Mouse (Mus musculus) heart, adult 8-10 months (tissue): ENCODE measurements around the gene Hist1h1b. TPM values are rescaled to one million over a fixed set of nuclear protein-coding genes. Genes with fewer than 3 reads are reported as not detected.
"Not testable (repeated sequence)": the region's sequence is repeated elsewhere in the genome, so short reads cannot be mapped to it uniquely, and the experiment has no call there.

Source experiments
- DNase-seq: peaks from one replicate; pipeline ENCODE4 v3.0.0; 2022; ENCODE audit warnings: low spot score
- total RNA-seq, 4 experiments: library from RNA; stranded (reverse); gene quantifications; 2 replicates each; pipeline ENCODE4 v1.2.4; 2022

The Hist1h1b gene
- total RNA-seq, 4 experiments from 2014 or later, result 0.62 to 4.7 (median 2.5) TPM

DNA sequence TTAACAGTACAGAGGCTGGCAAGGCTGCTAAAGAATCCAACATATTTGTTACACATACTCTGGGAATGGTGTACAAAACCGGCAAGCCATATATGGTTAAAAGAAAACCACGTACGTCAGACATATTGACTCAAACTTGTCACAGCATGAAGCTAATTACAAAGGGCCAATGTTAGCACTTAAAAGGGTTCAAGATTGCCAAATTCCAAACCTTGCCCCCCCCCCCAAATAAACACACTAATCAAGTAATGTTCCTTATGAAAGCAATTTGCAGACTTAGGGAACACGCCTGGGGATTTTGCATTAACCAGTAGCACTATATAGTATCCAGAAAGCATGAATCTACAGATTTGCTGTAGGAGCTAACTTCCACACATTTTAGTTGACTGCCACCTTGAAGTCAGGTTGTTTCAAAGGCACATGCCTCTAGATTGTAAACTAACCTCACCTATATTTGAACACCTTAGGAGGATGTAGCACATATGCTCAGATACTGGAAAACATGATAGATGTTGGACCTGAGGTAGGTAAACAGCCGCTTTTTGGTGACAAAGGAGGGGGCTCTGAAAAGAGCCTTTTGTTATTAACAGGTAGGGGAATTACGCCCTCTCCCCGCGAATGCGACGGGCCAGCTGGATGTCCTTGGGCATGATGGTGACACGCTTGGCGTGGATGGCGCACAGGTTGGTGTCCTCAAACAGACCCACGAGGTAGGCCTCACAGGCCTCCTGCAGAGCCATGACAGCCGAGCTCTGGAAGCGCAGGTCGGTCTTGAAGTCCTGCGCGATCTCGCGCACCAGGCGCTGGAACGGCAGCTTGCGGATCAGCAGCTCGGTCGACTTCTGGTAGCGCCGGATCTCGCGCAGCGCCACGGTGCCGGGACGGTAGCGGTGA, 2.2 kb upstream of the Hist1h1b start:
- not testable (repeated sequence) for DNase-seq

GRCm38 (mm10) chr13:21781639-21782038, 1.2 kb upstream of the Hist1h1b start:
- no peak for DNase-seq

GRCm38 (mm10) chr13:21781021-21781555, 663 bp upstream of the Hist1h1b start:
- DNase-seq, result no peak

DNA sequence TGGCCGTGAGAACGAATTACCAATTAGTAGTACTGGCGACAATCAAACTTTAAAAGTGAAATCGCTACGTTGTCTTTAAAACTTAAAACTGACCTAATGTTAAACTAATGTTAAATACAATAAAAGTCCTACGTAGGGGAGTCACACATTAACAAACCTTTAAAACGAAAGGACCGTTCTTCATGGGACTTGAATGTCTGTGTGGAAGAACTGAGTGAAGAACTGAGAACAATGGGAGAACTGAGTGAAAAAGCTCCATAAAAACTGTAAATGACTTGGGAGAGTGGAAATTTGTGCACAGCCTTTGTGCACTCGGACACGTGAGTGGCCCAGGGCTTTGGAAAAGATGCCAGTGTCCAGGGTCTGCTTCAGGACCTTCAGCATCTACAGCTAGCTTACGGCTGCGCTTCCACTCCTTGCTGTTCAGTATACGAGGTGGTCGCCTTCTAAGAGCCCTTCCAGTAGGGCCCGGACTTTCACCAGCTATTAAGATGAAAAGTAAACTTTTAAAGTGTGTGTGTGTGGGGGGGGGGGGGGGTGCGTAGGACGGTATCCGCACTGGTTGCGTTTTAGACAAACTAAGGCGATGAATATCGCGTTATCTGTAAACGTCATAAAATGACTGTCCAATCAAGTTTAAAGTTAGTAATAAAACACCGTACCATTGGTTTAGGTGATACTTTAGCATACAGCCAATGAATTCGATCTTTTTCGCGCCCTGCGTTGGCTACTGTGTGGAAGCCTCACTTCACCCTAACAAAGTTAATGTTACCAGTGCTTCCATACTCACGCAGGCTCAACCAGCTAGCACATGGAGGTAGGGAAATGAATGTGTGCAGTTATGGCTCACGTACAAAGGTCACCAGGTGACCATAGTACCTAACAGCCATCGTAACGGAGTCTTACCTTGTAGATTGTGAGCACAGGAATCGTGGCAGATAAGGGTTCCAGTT, 1.3 kb downstream of the Hist1h1b start:
- peak; percentile 90 for DNase-seq

GRCm38 (mm10) chr13:21755707-21756106, 24.7 kb downstream of the Hist1h1b start:
- no peak for DNase-seq

DNA sequence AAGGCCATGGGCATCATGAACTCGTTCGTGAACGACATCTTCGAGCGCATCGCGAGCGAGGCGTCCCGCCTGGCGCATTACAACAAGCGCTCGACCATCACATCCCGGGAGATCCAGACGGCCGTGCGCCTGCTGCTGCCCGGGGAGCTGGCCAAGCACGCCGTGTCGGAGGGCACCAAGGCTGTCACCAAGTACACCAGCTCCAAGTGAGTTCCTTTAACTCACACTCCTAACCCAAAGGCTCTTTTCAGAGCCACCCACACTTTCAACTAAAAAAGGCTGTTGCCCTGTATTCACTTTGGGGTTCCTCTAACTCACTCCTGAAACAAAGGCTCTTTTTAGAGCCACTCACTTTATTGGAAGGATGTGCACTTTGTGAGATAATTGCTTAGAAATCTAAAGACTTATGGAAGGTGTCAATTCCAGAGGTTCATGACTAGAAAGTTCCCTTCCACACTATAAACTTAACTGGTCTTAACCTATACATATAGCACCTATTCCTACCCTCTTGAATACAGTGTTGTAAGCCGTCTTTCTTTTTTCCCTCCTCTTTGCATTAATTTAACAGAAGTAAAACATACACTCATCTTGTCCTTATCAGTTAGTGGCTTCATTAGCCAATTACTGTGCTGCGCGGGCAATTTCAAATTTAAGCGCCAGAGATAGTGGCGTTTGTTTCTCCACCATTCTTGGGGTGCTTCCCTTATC, 26.0 kb downstream of the Hist1h1b start:
- not testable (repeated sequence) for DNase-seq

DNA sequence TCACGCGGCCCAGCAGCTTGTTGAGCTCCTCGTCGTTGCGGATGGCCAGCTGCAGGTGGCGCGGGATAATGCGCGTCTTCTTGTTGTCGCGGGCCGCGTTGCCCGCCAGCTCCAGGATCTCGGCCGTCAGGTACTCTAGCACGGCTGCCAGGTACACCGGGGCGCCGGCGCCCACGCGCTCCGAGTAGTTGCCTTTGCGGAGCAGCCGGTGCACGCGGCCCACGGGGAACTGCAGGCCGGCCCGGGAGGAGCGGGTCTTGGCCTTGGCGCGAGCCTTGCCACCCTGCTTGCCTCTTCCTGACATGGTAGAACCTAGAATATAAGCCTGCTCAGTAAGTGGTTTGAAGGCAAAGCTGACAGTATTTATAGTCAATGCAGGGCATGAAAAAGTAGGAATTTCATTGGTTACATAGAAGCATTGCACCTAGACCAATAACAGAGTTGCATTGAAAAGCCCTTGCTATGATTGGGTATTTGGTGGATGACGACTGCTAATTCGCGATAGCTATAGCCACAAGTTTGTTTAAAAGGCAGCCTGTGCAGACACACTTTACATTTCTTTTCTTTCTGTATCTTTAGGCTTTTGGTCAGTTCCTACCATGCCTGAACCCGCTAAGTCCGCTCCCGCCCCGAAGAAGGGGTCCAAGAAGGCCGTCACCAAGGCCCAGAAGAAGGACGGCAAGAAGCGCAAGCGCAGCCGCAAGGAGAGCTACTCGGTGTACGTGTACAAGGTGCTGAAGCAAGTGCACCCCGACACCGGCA, 26.7 kb downstream of the Hist1h1b start, which contains the start of the genes Hist1h2ak and Hist1h2bn:
Hist1h2ak (minus strand) TSS at position 304 of the 762 bp plus-strand sequence.
Hist1h2bn (plus strand) TSS at position 600 of the 762 bp plus-strand sequence.
- DNase-seq, result peak; percentile 89

- no peak for DNase-seq
Measured at GRCm38 (mm10) chr13:21753051-21753523, 27.3 kb downstream of the Hist1h1b start.

- no peak for DNase-seq
Measured at GRCm38 (mm10) chr13:21752356-21752755, 28.1 kb downstream of the Hist1h1b start.

DNA sequence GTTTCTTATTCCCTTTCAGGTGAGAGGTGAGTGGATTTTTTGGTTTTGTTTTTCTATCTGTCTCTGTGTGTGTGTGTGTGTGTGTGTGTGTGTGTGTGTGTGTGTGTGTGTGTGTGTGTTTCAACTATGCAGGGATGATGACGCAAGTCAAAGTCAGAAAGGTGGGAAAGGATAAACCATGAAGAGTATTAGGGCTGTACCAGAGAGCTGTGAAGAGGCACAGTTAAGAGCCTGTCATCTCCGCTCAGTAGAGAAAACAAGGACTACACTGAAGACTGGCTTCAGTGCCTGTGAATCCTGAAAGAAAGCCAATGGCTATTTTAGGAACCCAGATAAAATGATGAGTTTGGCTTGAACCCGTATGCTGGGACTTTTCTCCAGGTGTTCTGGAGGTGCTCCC, 28.6 kb downstream of the Hist1h1b start:
- DNase-seq, result no peak

GRCm38 (mm10) chr13:21751417-21751816, 29.0 kb downstream of the Hist1h1b start:
- DNase-seq, result no peak

GRCm38 (mm10) chr13:21750159-21751017, 30.0 kb downstream of the Hist1h1b start, which contains the start of gene Hist1h4k:
Hist1h4k (minus strand) TSS chr13:21750505.
- peak; percentile 75 for DNase-seq

GRCm38 (mm10) chr13:21749387-21750158, 30.9 kb downstream of the Hist1h1b start:
- no peak for DNase-seq

DNA sequence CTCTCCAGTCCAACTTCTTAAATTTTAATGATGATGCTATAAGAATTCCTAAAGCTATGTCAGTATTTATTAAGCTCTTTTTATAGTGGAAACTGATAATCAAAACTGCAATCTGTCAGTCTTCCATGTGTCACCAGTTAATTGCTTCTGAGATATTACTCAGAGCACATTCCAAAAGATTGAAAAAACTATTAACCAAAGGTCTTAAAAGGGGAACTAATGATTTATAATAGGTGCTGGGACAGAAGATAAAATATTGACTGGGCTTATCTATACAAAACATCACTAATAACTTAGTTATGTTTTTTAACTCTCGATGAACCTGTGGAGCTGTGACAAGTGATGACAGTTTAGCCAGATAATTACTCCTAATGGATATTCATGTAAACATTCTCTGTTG, 35.4 kb downstream of the Hist1h1b start:
- DNase-seq, result no peak

DNA sequence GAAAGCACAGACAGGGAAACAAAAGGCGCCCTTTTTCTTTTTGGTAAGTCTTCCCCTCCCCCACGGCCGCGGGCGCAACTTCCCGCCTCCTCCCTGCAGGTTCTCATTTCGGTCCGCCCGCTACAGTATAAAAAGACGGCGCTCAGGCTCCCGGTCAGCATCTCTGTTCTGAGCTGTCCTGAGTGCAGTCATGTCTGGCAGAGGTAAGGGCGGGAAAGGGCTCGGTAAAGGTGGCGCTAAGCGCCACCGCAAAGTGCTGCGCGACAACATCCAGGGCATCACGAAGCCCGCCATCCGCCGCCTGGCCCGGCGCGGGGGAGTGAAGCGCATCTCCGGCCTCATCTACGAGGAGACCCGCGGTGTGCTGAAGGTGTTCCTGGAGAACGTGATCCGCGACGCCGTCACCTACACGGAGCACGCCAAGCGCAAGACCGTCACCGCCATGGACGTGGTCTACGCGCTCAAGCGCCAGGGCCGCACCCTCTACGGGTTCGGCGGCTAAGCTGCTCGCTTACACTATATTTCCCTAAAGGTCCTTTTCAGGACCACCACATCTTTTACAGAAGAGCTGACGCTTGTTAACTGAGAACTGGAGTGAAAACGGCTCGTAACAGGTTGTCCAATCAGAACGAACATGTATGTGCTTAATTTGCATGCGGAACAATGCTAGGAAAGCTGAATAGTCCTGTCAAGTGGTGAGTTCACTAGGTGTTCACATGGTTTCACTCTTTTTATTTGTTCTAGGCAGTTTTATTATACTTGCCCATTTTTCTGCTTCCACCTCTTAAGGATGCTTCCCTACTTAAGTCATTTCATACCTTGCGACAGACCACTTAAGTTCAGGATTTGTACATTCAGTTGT, 45.3 kb downstream of the Hist1h1b start, which contains the start of gene Hist1h4j:
Hist1h4j (plus strand) TSS at position 159 of the 862 bp plus-strand sequence.
- DNase-seq, result peak; percentile 45

DNA sequence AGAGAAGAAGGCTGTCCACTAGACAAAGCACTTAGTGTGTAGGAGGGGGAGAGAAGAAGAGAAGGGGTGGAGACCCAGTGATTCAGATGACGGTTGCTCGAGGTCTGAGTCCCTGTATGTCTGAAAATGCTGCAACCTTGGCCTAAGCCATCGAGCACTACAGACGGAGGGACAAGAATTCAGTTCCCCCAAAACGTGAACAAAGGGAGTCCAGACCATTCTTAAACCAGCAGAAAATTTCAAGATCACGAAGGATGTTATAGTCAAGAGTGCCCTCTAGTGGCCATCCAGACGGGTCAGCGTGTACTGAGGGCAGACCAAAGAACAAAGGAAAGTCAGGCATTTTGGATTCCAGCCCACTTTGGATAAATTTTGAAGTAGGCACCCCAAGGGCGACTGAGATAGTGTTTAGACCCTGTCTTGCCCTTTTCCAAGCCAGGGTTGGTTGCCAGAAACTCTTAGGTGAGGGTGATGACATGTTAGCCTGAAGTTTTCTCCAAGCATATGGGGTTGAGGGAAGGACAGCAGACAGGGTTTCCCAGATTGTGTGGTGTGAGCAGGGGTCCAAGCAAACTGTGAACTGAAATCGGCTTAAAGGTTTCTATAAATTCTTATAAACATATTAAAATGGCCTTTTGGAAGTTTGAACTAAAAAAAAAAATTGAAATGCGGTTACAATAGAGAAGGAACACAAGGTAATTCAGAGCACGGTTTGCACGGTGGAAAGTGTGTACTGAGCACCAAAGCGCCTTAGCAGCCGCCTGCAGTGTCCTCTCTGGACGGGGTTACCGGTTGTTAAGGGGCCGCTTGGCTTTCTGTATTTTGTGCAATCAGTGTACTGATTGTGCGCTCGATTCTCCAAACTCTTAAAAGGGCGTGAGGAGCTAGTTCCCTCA, 46.2 kb downstream of the Hist1h1b start:
- peak; percentile 88 for DNase-seq
